Mouse (Mus musculus): Measurements from ENCODE around the gene Gm43720. TPM values are rescaled to one million over a fixed set of nuclear protein-coding genes. Genes with fewer than 3 reads are reported as not detected.

The Gm43720 gene
- polyA plus RNA-seq (2015; fragmentation: Nextera tagmentation; extraction: Ambion mirVana): 0.13 and 0.24 TPM in 2 replicates

GRCm38 (mm10) chr5:138279585-138280424 lies at the start of gene Gm43720, which contains the start of the genes Gpc2 and Stag3:
Gene Gm43720, minus strand, starts transcription at chr5:138279958.
Gene Gpc2, minus strand, starts transcription at chr5:138280005.
Gene Stag3, plus strand, starts transcription at chr5:138280240.
- Histone ChIP-seq H3K27me3 (no peaks in the 10 kb centered on the region), H3K4me1 (peaks cover 27% of the 10 kb centered on the region), H3K4me2 (peak within 1 kb of the TSS; percentile 91), H3K4me3 (peak within 1 kb of the TSS; percentile 78), H3K27ac (peak within 1 kb of the TSS; percentile 12; the same call in 1 of the 2 replicates), H3K36me3 (no peaks in the 10 kb centered on the region), H3K9me3 (peaks cover 7% of the 10 kb centered on the region; the same call in 1 of the 2 replicates), H3K9ac (peak within 1 kb of the TSS; percentile 74)
- WGBS: under 1% methylated on average over 56 of the region's 56 CpGs
- peak; percentile 99 for ATAC-seq (ENCODE audit: borderline replicate concordance, extremely low read depth, low FRiP score, low TSS enrichment)

DNA sequence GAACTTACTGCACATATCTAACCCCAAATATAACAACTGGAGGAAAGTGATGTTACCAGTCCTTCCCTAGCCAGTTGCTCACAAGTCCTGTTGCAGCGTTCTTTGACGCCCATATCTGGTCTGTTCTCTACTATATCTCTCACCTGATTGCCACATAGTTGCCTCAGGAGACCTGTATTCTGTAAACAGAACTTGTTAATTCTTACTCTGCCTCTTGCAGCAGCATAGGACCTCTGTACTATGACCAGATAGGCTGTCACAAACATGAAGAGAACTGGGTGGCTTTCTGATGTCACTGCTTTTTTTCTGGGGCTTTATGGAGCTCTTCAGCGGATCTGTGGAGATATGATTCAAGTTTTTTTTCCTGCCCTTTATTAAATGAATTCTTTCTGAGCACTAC lies 33.0 kb upstream of the Gm43720 start:
- Histone ChIP-seq H3K9ac (no peak overlapping the region), H3K36me3 (no peaks in the 10 kb centered on the region), H3K27me3 (no peaks in the 10 kb centered on the region), H3K9me3 (no peaks in the 10 kb centered on the region), H3K4me3 (no peak overlapping the region), H3K4me2 (no peak overlapping the region), H3K27ac (no peak overlapping the region), H3K4me1 (no peaks in the 10 kb centered on the region)
- WGBS: 74% methylated on average over 3 of the region's 3 CpGs
- no peak for ATAC-seq (ENCODE audit: borderline replicate concordance, extremely low read depth, low FRiP score, low TSS enrichment)

DNA sequence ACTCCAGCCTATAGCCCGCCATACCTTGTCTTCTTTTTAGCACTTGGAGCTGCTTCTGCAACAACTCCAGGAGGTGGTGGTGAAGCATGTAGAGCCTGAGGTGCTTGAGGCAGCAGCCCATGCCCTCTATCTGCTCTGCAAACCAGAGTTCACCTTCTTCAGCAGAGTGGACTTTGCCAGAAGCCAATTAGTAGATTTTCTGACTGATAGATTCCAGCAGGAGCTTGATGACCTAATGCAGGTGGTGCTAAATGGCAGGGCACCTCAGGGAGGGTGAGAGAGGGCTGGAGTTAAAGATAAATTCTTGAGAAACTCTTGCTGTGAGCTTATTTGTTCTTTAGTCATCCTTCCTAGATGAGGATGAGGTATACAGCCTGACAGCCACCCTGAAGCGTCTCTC lies 19.9 kb upstream of the Gm43720 start:
- 71% methylated on average over 2 of the region's 2 CpGs for WGBS
- H3K9me3 ChIP-seq: no peaks in the 10 kb centered on the region
- H3K27me3 ChIP-seq: no peaks in the 10 kb centered on the region
- H3K36me3 ChIP-seq: no peaks in the 10 kb centered on the region
- no peak overlapping the region for H3K27ac ChIP-seq
- no peak overlapping the region for H3K4me3 ChIP-seq
- no peaks in the 10 kb centered on the region for H3K4me1 ChIP-seq
- no peak overlapping the region for H3K9ac ChIP-seq
- ATAC-seq (ENCODE audit: borderline replicate concordance, extremely low read depth, low FRiP score, low TSS enrichment): no peak
- no peak overlapping the region for H3K4me2 ChIP-seq

- Histone ChIP-seq H3K27me3 (no peaks in the 10 kb centered on the region), H3K36me3 (no peaks in the 10 kb centered on the region), H3K4me1 (no peaks in the 10 kb centered on the region), H3K27ac (no peak overlapping the region), H3K4me2 (no peak overlapping the region), H3K9me3 (no peaks in the 10 kb centered on the region), H3K4me3 (no peak overlapping the region), H3K9ac (no peak overlapping the region)
- ATAC-seq (ENCODE audit: borderline replicate concordance, extremely low read depth, low FRiP score, low TSS enrichment): no peak
Observed at GRCm38 (mm10) chr5:138294158-138294557, 14.4 kb upstream of the Gm43720 start.

DNA sequence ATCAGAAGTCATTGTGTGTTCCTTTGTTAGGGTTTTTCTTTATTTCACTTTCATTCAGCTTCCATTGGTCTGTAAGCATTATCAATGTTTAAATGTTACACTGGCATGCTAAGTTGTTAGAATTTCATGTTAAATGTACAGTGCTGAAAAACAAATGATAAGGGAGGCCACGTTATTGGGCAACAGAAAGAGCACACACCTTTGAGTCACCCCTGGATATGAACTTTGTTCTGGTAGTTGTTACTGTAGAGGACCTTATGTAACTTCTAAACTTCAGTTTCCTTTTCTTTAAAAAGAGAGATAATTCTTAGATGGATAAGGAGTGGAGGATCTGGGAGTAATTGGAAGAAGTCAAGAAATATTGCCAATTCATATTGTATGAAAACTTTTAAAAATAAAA lies 11.9 kb upstream of the Gm43720 start:
- H3K9me3 ChIP-seq: no peaks in the 10 kb centered on the region
- H3K9ac ChIP-seq: no peak overlapping the region
- no peak overlapping the region for H3K4me3 ChIP-seq
- H3K4me2 ChIP-seq: no peak overlapping the region
- H3K27me3 ChIP-seq: no peaks in the 10 kb centered on the region
- H3K36me3 ChIP-seq: no peaks in the 10 kb centered on the region
- no peak for ATAC-seq (ENCODE audit: borderline replicate concordance, extremely low read depth, low FRiP score, low TSS enrichment)
- no peak overlapping the region for H3K27ac ChIP-seq
- WGBS: 63% methylated on average over 1 of the region's 1 CpGs
- H3K4me1 ChIP-seq: no peaks in the 10 kb centered on the region

DNA sequence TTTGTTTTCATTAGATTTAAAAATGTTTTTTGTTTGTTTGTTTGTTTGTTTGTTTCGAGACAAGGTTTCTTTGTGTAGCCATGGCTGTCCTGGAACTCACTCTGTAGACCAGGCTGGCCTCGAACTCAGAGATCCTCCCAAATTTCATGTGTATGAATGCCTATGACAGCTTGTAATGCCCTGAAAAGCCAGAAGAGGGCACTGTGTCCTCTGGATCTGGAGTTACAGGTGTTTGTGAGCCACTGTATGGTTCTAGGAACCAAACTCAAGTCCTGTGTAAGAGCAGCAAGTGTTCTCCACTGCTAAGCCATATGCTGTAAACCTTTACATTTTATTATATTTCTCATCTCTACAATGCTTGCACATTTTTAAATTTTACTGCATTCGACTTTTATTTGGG lies 8.1 kb upstream of the Gm43720 start:
- Histone ChIP-seq H3K9ac (no peak overlapping the region), H3K27me3 (no peaks in the 10 kb centered on the region), H3K36me3 (no peaks in the 10 kb centered on the region), H3K4me3 (no peak overlapping the region), H3K4me2 (no peak overlapping the region), H3K9me3 (no peaks in the 10 kb centered on the region), H3K27ac (no peak overlapping the region), H3K4me1 (no peaks in the 10 kb centered on the region)
- no peak for ATAC-seq (ENCODE audit: borderline replicate concordance, extremely low read depth, low FRiP score, low TSS enrichment)
- 57% methylated on average over 3 of the region's 3 CpGs for WGBS

- no peak for ATAC-seq (ENCODE audit: borderline replicate concordance, extremely low read depth, low FRiP score, low TSS enrichment)
- Histone ChIP-seq H3K4me1 (peaks cover 12% of the 10 kb centered on the region), H3K36me3 (no peaks in the 10 kb centered on the region), H3K4me2 (no peak overlapping the region), H3K4me3 (no peak overlapping the region), H3K9me3 (peaks cover 7% of the 10 kb centered on the region; the same call in 1 of the 2 replicates), H3K9ac (no peak overlapping the region), H3K27ac (no peak overlapping the region), H3K27me3 (no peaks in the 10 kb centered on the region)
- WGBS: 61% methylated on average over 1 of the region's 1 CpGs
Observed at GRCm38 (mm10) chr5:138283540-138283939, 3.8 kb upstream of the Gm43720 start.

DNA sequence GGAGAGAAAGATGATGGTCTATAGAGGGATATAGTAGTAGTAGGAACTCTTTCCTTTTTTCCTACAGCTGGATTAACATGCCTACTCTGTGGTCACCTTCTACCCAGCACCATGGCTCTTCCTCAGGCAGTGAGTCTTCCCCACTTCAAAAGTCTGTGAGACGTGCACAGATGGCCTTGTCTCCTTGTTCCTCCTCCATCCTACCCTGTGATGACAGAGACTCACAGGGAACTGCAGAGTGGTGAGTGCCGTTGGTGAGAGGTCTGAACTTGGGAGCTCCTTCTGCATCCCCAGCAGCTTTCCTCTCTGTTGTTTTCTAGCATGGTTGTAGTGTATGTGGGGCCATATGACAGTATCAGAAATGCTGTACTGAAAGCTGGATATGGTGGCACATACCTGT lies 2.0 kb upstream of the Gm43720 start:
- no peaks in the 10 kb centered on the region for H3K36me3 ChIP-seq
- H3K27ac ChIP-seq: no peak overlapping the region
- H3K9me3 ChIP-seq: peaks cover 7% of the 10 kb centered on the region; the same call in 1 of the 2 replicates
- 78% methylated on average over 2 of the region's 2 CpGs for WGBS
- H3K4me1 ChIP-seq: peaks cover 17% of the 10 kb centered on the region
- no peak overlapping the region for H3K9ac ChIP-seq
- no peaks in the 10 kb centered on the region for H3K27me3 ChIP-seq
- no peak overlapping the region for H3K4me3 ChIP-seq
- no peak overlapping the region for H3K4me2 ChIP-seq
- ATAC-seq (ENCODE audit: borderline replicate concordance, extremely low read depth, low FRiP score, low TSS enrichment): no peak

DNA sequence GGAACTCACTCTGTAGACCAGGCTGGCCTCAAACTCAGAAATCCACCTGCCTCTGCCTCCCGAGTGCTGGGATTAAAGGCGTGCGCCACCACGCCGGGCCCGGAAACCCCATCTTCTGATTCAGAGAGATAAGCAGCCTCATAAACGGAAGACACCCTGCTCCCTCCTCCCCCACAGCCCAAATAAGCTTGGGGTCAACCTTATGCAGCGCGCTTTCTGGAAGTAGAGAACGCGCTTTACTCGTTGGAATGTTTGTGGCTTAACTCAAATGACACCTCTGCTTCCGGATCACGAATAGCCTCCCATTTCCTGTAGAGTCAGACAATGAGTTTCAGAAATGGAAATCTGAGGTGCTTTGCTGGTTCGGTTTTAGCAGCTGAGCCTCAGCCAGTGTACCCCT lies 1.1 kb upstream of the Gm43720 start:
- no peaks in the 10 kb centered on the region for H3K27me3 ChIP-seq
- peaks cover 20% of the 10 kb centered on the region for H3K4me1 ChIP-seq
- peaks cover 7% of the 10 kb centered on the region; the same call in 1 of the 2 replicates for H3K9me3 ChIP-seq
- no peak overlapping the region for H3K4me3 ChIP-seq
- no peak overlapping the region for H3K27ac ChIP-seq
- no peak for ATAC-seq (ENCODE audit: borderline replicate concordance, extremely low read depth, low FRiP score, low TSS enrichment)
- WGBS: 86% methylated on average over 15 of the region's 15 CpGs
- H3K36me3 ChIP-seq: no peaks in the 10 kb centered on the region
- no peak overlapping the region for H3K4me2 ChIP-seq
- H3K9ac ChIP-seq: no peak overlapping the region

DNA sequence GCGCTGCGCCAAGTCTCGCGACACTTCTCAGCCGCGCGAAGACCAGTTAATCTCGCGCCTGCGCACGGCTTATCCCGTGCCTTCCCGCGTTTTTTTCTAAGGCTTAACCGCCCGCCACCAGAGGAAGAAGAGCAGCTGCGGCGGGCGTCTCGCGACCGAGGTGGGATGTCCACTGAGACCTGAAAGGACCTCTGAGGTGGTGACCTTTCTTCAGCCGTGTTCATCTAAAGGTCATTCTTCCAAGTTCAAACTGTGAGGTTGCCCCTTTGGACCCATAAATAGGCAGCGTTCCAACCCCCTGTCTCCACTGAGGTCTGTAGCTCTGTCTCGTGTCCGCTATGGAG lies 639 bp upstream of the Gm43720 start:
- H3K36me3 ChIP-seq: no peaks in the 10 kb centered on the region
- peaks cover 7% of the 10 kb centered on the region; the same call in 1 of the 2 replicates for H3K9me3 ChIP-seq
- H3K4me2 ChIP-seq: peak overlapping the region; percentile 91
- peak overlapping the region; percentile 78 for H3K4me3 ChIP-seq
- WGBS: 23% methylated on average over 26 of the region's 26 CpGs
- H3K27ac ChIP-seq: no peak overlapping the region
- H3K27me3 ChIP-seq: no peaks in the 10 kb centered on the region
- ATAC-seq (ENCODE audit: borderline replicate concordance, extremely low read depth, low FRiP score, low TSS enrichment): no peak
- peaks cover 24% of the 10 kb centered on the region for H3K4me1 ChIP-seq
- H3K9ac ChIP-seq: no peak overlapping the region

DNA sequence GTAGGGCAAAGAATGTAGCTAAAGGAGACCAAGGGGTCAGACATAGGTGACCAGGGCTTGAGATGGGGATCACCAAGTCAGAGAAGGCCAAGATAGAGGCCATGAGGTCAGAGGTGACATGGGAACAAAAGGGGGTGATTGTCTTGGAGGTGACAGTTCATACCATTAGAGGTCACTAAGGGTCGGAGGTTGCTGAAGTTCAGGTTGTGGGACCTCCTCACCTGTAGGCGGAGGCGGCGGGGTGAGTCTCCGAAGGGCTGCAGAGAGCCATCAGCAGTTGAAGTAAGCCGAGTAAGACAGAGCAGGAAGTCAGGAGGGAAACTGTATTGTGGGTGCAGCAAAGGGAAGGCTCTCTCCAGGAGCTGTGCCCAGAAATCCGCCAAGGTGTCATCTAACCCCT lies 1.8 kb downstream of the Gm43720 start:
- ATAC-seq (ENCODE audit: borderline replicate concordance, extremely low read depth, low FRiP score, low TSS enrichment): no peak
- WGBS: 81% methylated on average over 7 of the region's 7 CpGs
- Histone ChIP-seq H3K4me3 (no peak overlapping the region), H3K4me2 (0 out of 2 replicates have a peak overlapping the region, but pooled peaks have one; percentile 91), H3K4me1 (peaks cover 27% of the 10 kb centered on the region), H3K9me3 (peaks cover 7% of the 10 kb centered on the region; the same call in 1 of the 2 replicates), H3K9ac (no peak overlapping the region), H3K27me3 (no peaks in the 10 kb centered on the region), H3K27ac (no peak overlapping the region), H3K36me3 (no peaks in the 10 kb centered on the region)

- H3K27ac ChIP-seq: no peak overlapping the region
- H3K9me3 ChIP-seq: peaks cover 2% of the 10 kb centered on the region; the same call in 1 of the 2 replicates
- H3K27me3 ChIP-seq: peaks cover 10% of the 10 kb centered on the region
- ATAC-seq (ENCODE audit: borderline replicate concordance, extremely low read depth, low FRiP score, low TSS enrichment): no peak
- no peak overlapping the region for H3K4me3 ChIP-seq
- H3K4me1 ChIP-seq: peaks cover 32% of the 10 kb centered on the region
- WGBS: 34% methylated on average over 41 of the region's 41 CpGs
- H3K36me3 ChIP-seq: no peaks in the 10 kb centered on the region
- H3K4me2 ChIP-seq: peak overlapping the region; percentile 35
- no peak overlapping the region for H3K9ac ChIP-seq
Observed at GRCm38 (mm10) chr5:138275216-138276050, 4.3 kb downstream of the Gm43720 start.

All from lung, embryonic 15.5 days (tissue).